Mouse (Mus musculus) CD4-positive, CD25-positive, alpha-beta regulatory T cell, adult 4 months (primary cell): ENCODE measurements around the gene Nfe2l2. TPM values are rescaled to one million over a fixed set of nuclear protein-coding genes. Genes with fewer than 3 reads are reported as not detected.
A peak's percentile ranks its signal among the peaks of the same experiment; 100 is the strongest.

Experiments
- ATAC-seq: one replicate; pipeline ENCODE4 v1.8.0; 2017
- polyA plus RNA-seq, 2 experiments: library from polyadenylated mRNA; unstranded; fragments of 100-300 nt; shearing (Covaris generic); gene quantifications; one replicate each; pipeline ENCODE4 v1.2.1; 2017

Nfe2l2 gene
- polyA plus RNA-seq, 2 experiments from 2014 or later, result 41.7 to 45.5 TPM

DNA sequence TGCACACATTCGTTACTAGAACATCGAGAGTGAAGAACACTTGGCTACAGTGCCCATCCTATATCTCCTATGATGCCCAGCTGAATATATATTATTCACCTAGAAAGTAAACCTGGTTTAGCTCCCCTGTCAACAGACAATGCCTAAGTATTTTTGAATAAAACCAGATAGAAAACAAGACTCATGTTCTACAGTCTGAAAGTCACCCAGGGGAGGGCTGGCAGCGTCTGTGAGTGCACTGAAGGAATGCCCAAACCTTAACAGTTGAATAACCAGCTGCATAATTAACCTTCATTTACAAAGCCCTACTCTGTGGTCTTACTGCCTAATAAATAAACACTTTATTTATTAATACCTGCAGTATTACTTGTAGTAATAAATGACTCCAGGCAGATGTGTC, 19.9 kb downstream of the Nfe2l2 start:
- no peak for ATAC-seq

DNA sequence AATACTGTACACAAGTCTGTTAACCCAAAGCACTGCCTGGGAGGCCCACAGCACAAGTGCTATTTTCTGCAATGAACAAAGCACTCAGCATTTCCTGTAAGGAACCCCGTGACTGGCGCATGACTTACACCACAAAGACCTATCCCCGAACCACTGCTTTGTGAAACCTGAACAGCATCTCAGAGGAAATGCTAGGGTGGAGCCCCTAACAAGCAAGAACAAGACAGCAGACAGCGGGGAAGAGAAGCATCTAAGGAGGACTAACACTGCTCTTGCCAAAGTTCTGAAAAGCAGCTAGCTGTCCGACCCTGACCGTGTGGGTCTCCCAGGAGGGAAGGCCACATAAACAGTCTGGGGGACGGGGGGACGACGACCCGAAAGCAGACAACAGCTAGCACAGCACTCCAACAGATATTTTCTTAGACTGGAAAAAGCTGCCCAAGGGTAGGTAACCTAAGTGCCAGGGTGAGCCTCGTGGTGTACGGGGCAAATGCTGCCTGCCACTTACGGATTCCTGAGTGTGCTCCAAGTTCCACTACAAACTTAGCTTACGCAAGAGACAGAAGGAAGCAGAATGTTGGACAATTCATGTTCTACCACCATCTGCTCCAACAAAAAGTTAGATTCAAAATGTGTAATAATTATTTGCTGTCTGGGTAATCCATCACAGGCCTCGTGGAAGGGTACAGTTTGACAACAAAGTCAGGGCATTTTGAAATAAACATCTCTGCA, 21.3 kb downstream of the Nfe2l2 start:
- ATAC-seq, result peak; percentile 98

GRCm38 (mm10) chr2:75681439-75681838, 23.0 kb downstream of the Nfe2l2 start:
- ATAC-seq, result no peak

DNA sequence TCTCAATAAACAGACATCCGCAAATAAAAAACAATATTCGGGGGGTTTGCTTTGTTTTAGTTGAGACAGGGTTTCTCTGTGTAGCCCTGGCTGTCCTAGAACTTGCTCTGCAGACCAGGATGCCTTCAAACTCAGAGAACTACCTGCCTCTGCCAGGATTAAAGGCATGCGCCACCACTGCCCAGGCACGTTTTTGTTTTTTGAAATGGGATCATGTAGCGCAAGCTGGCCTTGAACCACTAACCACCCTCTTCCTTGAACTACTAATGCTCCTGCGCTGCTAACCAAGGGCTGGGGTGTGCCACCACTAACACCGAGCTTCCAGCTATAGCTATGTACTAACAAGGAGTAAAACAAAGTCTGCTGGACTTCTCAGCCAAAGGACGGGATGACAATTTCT, 24.5 kb downstream of the Nfe2l2 start:
- no peak for ATAC-seq

- ATAC-seq, result no peak
Observed at GRCm38 (mm10) chr2:75676567-75676966, 27.9 kb downstream of the Nfe2l2 start.

- no peak for ATAC-seq
Observed at GRCm38 (mm10) chr2:75672561-75672960, 31.9 kb downstream of the Nfe2l2 start.

- ATAC-seq, result no peak
Observed at GRCm38 (mm10) chr2:75671337-75671660, 33.1 kb downstream of the Nfe2l2 start.

- no peak for ATAC-seq
Observed at GRCm38 (mm10) chr2:75670446-75671336, 33.8 kb downstream of the Nfe2l2 start.

DNA sequence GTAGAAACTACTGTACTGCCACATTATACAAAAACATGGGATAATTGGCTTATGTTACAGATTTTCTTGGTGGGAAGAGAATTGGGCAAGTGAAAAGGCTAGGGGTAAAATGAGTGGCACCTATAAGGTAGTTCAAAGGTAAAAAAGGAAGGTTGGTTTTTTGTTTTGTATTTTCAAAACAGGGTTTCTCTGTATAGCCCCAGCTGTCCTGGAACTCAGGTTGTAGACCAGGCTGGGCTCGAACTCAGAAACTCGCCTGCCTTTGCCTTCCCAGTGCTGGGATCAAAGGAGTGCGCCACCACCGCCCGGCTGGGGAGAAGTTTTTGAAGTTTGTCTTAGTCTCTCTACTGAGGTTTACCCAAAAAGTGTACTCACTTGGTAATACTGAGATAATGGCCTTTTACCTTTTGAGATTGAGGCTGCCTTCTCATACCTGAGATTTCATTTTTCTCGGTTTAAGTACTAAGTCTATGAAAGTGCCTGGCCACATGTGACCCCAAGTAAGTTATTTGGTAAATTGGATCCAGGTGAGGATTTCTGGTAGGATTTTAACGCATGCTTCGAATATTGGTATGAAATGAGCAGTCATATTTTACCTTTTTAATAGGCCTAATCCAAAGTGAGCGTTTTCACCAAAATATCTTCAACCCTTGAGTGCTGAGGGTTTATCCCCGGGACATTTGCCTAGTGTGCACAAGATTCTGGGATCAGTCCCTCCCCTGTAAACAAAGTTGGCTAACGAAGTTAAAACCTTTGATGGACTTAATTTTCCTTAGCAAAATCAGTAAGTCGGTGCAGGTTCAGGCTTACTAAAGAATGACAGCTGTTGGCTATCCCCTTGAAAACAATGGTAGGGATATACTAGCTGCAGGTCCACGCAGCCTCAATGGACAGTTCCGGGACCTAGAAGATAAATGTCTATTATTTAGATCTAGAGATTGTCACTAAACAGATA, 34.7 kb downstream of the Nfe2l2 start:
- ATAC-seq, result no peak

DNA sequence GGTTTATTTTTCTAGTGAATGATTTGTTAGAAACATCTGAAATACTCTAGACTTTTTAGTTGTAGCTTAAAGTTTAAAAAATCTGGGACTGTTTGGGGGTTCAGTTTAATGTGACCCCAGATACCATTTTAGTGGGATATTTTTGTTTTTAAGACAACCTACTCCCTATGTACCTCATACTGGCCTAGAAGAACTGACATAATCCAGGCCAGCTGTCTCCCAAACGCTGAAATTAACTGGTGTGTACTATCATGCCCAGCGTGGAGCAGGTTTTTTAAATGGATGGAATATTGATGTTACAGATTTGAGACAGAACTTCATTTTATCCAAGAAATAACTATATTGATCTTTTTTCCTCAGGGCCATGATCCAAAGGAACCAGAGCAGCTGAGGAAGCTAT, 43.3 kb downstream of the Nfe2l2 start:
- no peak for ATAC-seq

DNA sequence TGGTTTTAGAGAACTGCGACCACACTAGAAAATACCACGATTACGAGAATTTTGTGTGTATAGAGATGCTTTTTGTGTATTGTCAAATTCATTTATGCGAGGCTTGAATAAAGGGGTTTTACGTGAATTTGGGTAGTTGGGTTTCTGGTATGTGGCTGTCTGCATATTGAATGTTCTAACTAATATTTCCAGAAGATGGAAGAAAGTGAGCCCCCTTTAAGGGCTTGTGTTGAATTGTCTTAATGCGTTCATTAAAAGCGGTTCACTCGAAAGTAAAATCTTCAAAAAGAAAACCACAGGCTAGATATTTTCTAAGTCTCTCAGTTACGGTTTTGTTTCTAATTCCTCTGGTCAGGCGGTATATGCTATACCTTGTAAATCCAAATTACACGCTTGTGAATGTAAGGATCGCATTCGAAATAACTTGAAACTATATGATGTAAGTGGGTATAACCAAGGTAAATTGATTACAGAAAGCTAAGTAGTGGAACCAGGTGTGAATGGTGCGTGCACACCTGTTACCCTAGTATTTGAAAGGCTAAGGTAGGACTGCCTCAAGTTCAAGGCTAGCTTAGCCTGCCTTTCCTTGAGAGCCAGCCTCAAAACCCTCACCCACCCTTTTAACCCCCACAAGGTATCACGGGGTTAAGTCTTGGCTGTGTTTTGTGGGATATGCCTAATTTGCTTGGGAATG, 44.0 kb downstream of the Nfe2l2 start:
- no peak for ATAC-seq

GRCm38 (mm10) chr2:75659629-75659960, 44.8 kb downstream of the Nfe2l2 start:
- ATAC-seq, result peak; percentile 56

DNA sequence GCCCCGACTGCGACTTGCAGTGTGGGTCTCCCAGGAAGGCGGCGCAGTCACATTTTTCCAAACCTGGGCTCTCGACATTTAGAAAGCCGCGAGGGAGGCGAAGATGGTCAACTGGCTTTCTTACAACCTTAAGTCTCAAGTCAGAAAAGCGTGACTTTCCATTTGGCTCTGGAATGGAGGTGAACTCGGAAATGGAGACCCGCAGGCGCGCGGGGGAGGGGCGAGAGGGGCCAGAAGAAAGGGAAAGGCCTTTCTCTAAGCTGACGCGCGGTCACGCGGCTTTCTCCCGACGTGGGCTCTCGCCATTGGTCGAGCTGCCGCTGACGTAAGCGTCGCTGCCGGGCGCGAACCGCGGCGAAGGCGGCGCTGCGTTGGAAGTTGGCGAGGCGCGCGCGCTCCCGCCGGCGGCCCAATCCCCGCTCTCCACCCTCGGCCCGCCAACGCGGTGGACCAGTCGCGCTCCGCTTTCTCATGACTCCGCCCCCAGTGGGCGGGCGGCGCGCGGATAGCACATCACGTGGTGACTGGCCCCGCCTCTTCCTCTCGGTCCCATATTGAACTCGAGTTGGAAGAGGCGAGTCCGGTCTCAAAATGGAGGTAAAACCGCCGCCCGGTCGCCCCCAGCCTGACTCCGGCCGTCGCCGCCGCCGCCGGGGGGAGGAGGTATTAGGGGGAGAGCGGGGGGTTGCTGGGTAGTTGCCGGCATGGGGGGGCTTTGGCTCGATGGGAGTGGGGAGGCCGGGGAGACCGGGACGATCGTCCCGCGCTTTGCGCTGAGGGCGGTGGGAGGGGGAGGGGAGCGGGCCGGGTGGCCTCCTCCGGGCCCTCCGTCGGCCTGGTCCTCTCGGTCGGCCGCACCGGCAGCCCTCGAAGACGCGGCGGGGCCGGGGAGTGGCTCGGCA, 45.5 kb downstream of the Nfe2l2 start, which contains the start of gene Hnrnpa3:
Gene Hnrnpa3, plus strand, starts transcription at position 535 of the 902 bp plus-strand sequence.
- peak; percentile 81 for ATAC-seq

DNA sequence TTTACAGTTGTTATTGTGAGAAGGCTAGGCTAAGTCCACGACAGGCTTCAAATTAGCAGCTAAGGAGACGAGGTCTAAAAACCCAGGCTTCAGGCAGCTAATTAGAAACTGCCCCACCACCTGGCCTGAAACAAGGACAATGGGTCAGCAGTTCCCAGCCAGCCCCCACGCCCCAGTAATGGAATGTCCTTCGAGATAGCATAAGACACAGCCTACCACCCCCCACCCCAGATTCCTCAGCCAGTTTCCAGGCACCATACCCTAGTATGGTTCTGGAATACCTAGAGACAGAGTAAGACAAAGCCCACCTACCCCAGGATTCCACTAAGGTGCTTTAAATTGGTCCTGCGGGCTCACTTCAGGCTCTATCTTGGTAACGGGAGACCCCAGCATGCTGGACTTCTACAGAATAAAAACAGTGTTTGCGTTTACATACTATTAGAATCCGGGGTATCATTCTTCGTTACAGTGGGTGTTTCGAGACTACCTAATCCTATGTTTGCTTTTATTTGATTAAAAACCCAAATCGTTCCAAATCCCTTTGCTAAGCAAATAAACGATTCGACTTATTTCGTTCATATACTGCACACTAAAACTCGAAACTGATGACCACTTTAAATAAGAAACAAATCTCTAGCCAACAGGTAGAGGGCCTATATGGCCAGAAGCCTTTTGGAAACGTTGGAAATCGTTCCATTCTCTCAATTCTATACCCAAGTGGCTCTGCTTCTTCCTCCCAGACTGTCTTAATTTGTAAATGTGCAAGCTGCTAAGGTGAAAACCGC, 46.3 kb downstream of the Nfe2l2 start:
- ATAC-seq, result no peak

DNA sequence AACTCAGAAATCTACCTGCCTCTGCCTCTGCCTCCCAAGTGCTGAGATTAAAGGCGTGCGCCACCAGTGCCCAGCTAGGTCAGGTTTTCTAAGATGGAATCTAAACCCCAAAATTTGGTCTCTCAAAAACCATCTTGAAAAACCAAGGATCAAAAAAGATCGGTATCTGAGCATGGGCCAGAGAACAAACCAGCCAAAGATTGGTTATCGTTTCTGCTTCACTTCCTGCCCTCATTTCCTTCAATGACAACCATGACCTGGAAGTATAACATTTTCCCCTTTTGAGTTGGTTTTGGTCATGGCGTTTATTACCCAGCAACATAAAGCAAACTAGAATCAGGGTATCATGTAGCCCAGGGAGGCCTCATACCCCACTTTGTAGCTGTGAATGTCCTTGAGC, 47.5 kb downstream of the Nfe2l2 start:
- ATAC-seq, result no peak

GRCm38 (mm10) chr2:75654679-75655078, 49.8 kb downstream of the Nfe2l2 start:
- no peak for ATAC-seq

DNA sequence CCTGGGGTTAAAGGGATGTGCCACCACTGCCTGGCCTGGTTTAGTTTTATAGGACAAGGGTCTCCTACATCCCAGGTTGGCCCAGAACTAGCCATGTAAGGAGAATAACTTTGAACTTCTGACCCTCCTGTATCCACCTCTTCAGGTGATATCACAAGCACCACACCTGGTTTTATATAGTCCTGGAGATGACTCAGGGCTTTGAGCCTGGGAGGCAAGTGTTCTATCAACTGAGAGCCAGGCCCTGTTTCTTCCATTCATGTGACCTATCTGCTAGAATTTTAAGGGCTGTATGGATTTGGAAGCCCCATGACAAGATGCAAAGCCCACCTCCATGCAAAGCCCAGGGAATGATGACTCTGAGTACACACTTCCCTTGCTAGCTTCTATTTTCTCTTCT, 51.3 kb downstream of the Nfe2l2 start:
- no peak for ATAC-seq

GRCm38 (mm10) chr2:75650437-75650836, 54.0 kb downstream of the Nfe2l2 start:
- ATAC-seq, result no peak

DNA sequence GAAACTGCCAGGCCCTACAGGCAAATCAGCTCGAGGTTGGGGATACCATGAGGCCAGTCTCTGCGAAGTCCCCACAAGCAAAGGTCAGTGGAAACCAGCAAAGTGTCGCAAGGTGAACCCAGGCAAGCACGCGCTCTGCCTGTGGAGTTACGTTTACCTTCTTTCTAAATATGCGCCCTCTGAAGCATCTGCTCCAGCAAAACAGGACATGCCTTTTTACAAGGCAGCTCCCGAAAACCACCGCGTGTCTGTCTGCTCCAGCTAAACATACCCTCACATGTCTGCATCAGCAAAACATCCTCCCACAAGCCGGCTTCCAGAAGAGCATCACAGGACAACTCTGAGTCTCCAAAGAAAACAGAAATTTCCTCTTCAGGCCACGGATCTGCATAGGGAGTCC, 59.2 kb downstream of the Nfe2l2 start:
- no peak for ATAC-seq

GRCm38 (mm10) chr2:75643950-75644349, 60.5 kb downstream of the Nfe2l2 start:
- ATAC-seq, result no peak
